Mouse (Mus musculus) splenic B cell, adult 2 months (primary cell): Measurements from ENCODE around the gene 2200002J24Rik.

Experiments
- DNase-seq: peaks from one replicate; pipeline ENCODE4 v3.0.0-alpha.2; 2011; ENCODE audit warnings: low read depth, low spot score
- H3K27me3 ChIP-seq: 2 replicates; pipeline ENCODE4 v1.6.1; 2012; ENCODE audit warnings: mild to moderate bottlenecking, low read length, moderate library complexity, mixed read lengths; ENCODE audit not compliant: control insufficient read depth, poor library complexity, insufficient read depth, severe bottlenecking
- H3K36me3 ChIP-seq: 2 replicates; pipeline ENCODE4 v1.6.1; 2012; ENCODE audit warnings: mild to moderate bottlenecking, low read length, moderate library complexity, mixed read lengths; ENCODE audit not compliant: control insufficient read depth, poor library complexity, insufficient read depth, severe bottlenecking

2200002J24Rik gene

DNA sequence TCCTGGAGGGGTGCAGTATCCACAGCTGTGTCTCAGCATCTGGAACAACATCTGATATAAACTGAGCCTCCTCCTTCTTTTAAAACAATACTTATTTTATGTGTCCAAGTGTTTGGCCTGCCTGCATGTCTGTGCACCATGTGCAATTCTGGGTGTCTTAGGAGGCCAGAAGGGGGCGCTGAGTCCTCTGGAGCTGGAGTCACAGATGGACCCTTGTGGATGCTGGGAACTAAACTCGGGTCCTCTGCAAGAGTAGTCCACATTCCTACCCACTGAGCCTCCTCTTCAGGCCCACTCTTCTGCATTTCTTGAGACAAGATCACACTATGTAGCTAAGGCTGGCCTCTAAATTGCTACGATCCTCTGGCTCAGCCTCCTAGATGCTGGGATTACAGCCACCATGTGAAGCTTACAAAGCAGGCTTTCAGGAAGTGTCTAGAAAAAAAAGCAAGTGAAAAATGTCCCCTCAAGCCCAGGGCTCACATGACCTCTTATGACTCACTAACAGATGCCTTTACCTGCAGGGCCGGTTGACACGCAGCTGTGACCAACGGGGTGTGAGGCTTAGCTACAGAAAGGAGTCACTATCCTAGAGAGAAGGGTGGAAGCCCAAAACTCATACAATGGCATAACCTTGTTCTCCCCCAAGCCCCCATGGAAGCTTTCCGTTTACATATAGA is 48.9 kb downstream of the 2200002J24Rik start:
- Histone ChIP-seq H3K27me3 (no peaks in the 10 kb centered on the region), H3K36me3 (no peaks in the 10 kb centered on the region)
- peak; percentile 25 for DNase-seq
